Mouse (Mus musculus) limb, embryonic 14.5 days (tissue): ENCODE measurements at regions not wholly inside any gene's neighbourhood (a gene's known extent, or its start where the extent isn't known, plus 50 kb on each side); places are given as distances from the start of the nearest gene placed in this dataset.

Experiments used
- ATAC-seq: fragments of 200-750 bp; cut with Nextera tagmentation; 2 replicates; pipeline ENCODE4 v1.8.0; 2017; ENCODE audit warnings: low read depth, moderate number of reproducible peaks, moderate TSS enrichment; ENCODE audit not compliant: low FRiP score
- DNase-seq: peaks from one replicate; pipeline ENCODE4 v3.0.0-alpha.2; 2015; ENCODE audit warnings: low spot score
- H3K27ac ChIP-seq: fragments of 300-500 bp; sonication (generic); replicated peaks from 2 replicates; pipeline ENCODE4 v1.5.1; 2014; ENCODE audit warnings: low read depth, mild to moderate bottlenecking, low read length, moderate library complexity, mixed read lengths
- H3K27me3 ChIP-seq: fragments of 300-500 bp; sonication (generic); 2 replicates; pipeline ENCODE4 v1.6.1; 2014; ENCODE audit warnings: low read length, mixed read lengths; ENCODE audit not compliant: control insufficient read depth, insufficient read depth
- H3K36me3 ChIP-seq: fragments of 300-500 bp; sonication (generic); 2 replicates; pipeline ENCODE4 v1.6.1; 2014; ENCODE audit warnings: mild to moderate bottlenecking, low read length, moderate library complexity, mixed read lengths; ENCODE audit not compliant: control insufficient read depth, insufficient read depth
- H3K4me1 ChIP-seq: fragments of 300-500 bp; sonication (generic); 2 replicates; pipeline ENCODE4 v1.6.1; 2014; ENCODE audit warnings: antibody characterized with exemption, low read length, mixed read lengths; ENCODE audit not compliant: control insufficient read depth, insufficient read depth
- H3K4me2 ChIP-seq: fragments of 300-500 bp; sonication (generic); replicated peaks from 2 replicates; pipeline ENCODE4 v1.6.1; 2014; ENCODE audit warnings: low read depth, mild to moderate bottlenecking, low read length, moderate library complexity; ENCODE audit not compliant: severe bottlenecking
- H3K4me3 ChIP-seq: fragments of 300-500 bp; sonication (generic); replicated peaks from 2 replicates; pipeline ENCODE4 v1.5.1; 2014; ENCODE audit warnings: low read length
- H3K9ac ChIP-seq: fragments of 300-500 bp; sonication (generic); 2 replicates; pipeline ENCODE4 v1.6.1; 2014; ENCODE audit warnings: mild to moderate bottlenecking, low read depth, low read length, moderate library complexity; ENCODE audit not compliant: severe bottlenecking
- H3K9me3 ChIP-seq: fragments of 300-500 bp; sonication (generic); 2 replicates; pipeline ENCODE4 v1.6.1; 2016; ENCODE audit warnings: low read length; ENCODE audit not compliant: control insufficient read depth
- POLR2A ChIP-seq: fragments of 200-500 bp; IDR thresholded peaks from 2 replicates; pipeline ENCODE4 v1.8.0; 2012; ENCODE audit warnings: inconsistent platforms, mild to moderate bottlenecking, moderate library complexity, borderline replicate concordance; ENCODE audit not compliant: insufficient read depth, insufficient read length; ENCODE audit errors: extremely low read depth
- WGBS: fragments of 180-500 bp; shearing (Covaris S2); extraction: QIAGEN DNeasy Blood & Tissue Kit; methylation state at CpG from one replicate; pipeline ENCODE4 v1.1.7; 2014; 5-methylcytosine and 5-hydroxymethylcytosine counted together

GRCm38 (mm10) chr17:9975995-9976394 lies 306.5 kb upstream of the Pabpc6 start:
- Histone ChIP-seq H3K36me3 (no peaks in the 10 kb centered on the region), H3K27ac (no peak overlapping the region), H3K9ac (no peak overlapping the region), H3K9me3 (no peaks in the 10 kb centered on the region), H3K4me1 (no peaks in the 10 kb centered on the region), H3K4me3 (no peak overlapping the region), H3K4me2 (no peak overlapping the region), H3K27me3 (no peaks in the 10 kb centered on the region)
- 83% methylated on average over 14 of the region's 14 CpGs for WGBS
- no peak for DNase-seq
- no peak for TF ChIP-seq POLR2A
- ATAC-seq = no peak

GRCm38 (mm10) chr17:9975153-9975552 lies 305.6 kb upstream of the Pabpc6 start:
- Histone ChIP-seq H3K27me3 (no peaks in the 10 kb centered on the region), H3K9ac (no peak overlapping the region), H3K4me2 (no peak overlapping the region), H3K27ac (no peak overlapping the region), H3K4me1 (no peaks in the 10 kb centered on the region), H3K9me3 (no peaks in the 10 kb centered on the region), H3K4me3 (no peak overlapping the region), H3K36me3 (no peaks in the 10 kb centered on the region)
- no peak for ATAC-seq
- WGBS = 83% methylated on average over 1 of the region's 1 CpGs
- no peak for TF ChIP-seq POLR2A
- no peak for DNase-seq

GRCm38 (mm10) chr17:9967988-9968387 lies 298.5 kb upstream of the Pabpc6 start:
- Histone ChIP-seq H3K4me1 (no peaks in the 10 kb centered on the region), H3K9ac (no peak overlapping the region), H3K4me2 (no peak overlapping the region), H3K9me3 (no peaks in the 10 kb centered on the region), H3K36me3 (no peaks in the 10 kb centered on the region), H3K27ac (no peak overlapping the region), H3K27me3 (no peaks in the 10 kb centered on the region), H3K4me3 (no peak overlapping the region)
- ATAC-seq (no peak), DNase-seq (no peak)
- WGBS = 69% methylated on average over 7 of the region's 7 CpGs
- TF ChIP-seq POLR2A = no peak

- Histone ChIP-seq H3K4me3 (no peak overlapping the region), H3K36me3 (no peaks in the 10 kb centered on the region), H3K27ac (no peak overlapping the region), H3K9ac (no peak overlapping the region), H3K4me2 (no peak overlapping the region), H3K4me1 (no peaks in the 10 kb centered on the region), H3K9me3 (no peaks in the 10 kb centered on the region), H3K27me3 (no peaks in the 10 kb centered on the region)
- ATAC-seq (no peak), DNase-seq (no peak)
- TF ChIP-seq POLR2A = no peak
- WGBS = 43% methylated on average over 10 of the region's 10 CpGs
Observed at GRCm38 (mm10) chr17:9962893-9963436, 293.4 kb upstream of the Pabpc6 start.

GRCm38 (mm10) chr17:9948985-9949667 lies 279.6 kb upstream of the Pabpc6 start:
- H3K9ac ChIP-seq = no peak overlapping the region
- no peaks in the 10 kb centered on the region for H3K27me3 ChIP-seq
- H3K4me1 ChIP-seq = no peaks in the 10 kb centered on the region
- ATAC-seq (no peak), DNase-seq (no peak)
- WGBS = 82% methylated on average over 3 of the region's 3 CpGs
- H3K9me3 ChIP-seq = no peaks in the 10 kb centered on the region
- TF ChIP-seq POLR2A = no peak
- H3K36me3 ChIP-seq = no peaks in the 10 kb centered on the region
- no peak overlapping the region for H3K27ac ChIP-seq
- H3K4me3 ChIP-seq = no peak overlapping the region
- no peak overlapping the region for H3K4me2 ChIP-seq
